Mouse (Mus musculus): ENCODE data around the gene Cacna1e.

The Cacna1e gene

GRCm38 (mm10) chr1:154783521-154783920 lies 100.8 kb downstream of the Cacna1e start:
- no peak for DNase-seq (ENCODE audit: low spot score)

DNA sequence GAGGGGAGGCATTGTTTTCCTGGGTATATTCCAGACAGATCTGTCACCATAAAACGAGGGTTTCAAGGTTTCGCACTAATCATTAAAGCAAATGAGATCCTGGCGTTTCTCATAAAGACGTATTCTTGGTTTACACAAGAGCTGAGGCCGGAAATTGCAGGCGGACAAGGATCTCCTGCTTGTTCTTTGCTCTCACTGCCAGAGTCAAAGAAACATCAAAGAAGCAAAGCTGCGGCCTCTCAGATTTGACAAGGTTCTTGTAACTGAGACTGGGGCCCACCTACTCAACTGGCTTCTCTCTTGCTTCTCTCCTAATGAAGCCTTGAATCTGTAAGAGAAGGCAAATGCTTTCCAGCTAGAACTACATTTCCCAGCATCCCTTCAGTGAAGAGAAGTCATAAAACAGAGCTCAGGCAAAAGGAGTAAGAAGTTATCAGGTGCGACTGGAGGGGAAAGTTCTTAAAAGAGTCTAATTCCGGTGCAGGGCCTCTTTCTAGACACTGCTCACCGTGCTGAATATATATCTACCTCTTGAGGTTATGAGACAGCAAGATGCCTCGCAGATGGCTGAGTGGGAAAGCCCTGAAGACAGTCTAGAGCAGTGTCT lies 104.3 kb downstream of the Cacna1e start:
- no peak for DNase-seq (ENCODE audit: low spot score)

DNA sequence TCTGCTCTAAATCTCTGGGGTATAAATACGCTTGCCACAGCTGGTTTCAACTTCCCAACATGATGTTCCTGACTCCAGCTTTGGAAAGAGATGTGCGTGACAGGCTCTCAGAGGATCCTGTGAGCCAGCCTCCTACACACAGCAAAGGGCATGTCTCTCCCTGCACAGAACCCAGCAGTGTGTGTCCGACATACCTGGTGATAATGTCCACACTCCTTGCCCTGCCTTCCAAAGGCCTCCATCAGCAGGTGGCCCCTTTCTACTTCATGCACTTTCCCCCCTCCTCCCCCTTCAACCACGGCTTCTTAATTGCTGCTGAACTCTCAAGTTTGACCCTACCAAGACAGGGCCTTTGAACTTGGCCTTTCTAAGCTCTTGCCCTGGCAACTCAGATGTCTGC lies 108.0 kb downstream of the Cacna1e start:
- DNase-seq (ENCODE audit: low spot score) = no peak

- DNase-seq (ENCODE audit: low spot score) = no peak
These were observed 109.8 kb downstream of the Cacna1e start for GRCm38 (mm10) chr1:154774468-154774867.

GRCm38 (mm10) chr1:154771111-154771510 lies 113.2 kb downstream of the Cacna1e start:
- no peak for DNase-seq (ENCODE audit: low spot score)

- DNase-seq (ENCODE audit: low spot score) = no peak
These were observed 113.8 kb downstream of the Cacna1e start for GRCm38 (mm10) chr1:154770542-154770941.

DNA sequence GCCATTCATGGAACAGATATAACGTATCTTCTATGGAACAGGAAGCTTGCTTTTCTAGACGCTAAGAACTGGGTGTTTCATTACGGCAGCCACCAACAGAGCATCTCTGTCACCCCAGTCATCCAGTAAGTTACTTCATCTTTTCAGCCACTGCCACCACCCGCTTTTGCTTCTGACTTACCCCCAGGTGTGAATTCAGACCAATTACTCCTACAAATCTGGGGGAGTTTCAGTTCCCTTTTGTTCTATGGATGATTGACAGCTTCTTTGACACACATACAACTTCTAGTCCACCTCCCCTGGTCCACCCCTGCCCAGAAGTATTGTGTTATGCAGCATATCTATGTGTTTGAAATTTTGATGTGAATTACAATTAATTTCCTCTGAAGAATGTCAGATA lies 121.2 kb downstream of the Cacna1e start:
- no peak for DNase-seq (ENCODE audit: low spot score)

GRCm38 (mm10) chr1:154752081-154752480 lies 132.2 kb downstream of the Cacna1e start:
- DNase-seq (ENCODE audit: low spot score) = no peak

DNA sequence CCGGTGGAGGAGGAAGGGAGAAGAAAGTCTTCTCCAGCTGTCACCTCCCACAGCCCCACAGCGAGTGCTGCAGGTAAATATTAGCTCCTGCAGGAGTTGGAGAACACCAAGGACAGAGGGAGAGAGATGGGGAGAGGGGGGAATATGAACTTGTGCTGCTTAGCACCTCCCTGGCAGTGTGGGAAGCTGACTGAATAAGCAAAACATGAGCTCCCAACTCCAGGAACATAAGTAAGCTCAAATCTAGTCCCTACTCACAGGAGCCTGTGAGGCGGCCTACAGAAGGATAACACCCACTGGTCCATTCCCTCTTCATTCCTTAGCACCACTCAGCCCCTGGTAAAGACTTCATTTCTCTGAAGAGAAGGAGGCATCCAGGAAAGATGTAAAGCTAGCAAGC lies 135.8 kb downstream of the Cacna1e start:
- DNase-seq (ENCODE audit: low spot score) = no peak

DNA sequence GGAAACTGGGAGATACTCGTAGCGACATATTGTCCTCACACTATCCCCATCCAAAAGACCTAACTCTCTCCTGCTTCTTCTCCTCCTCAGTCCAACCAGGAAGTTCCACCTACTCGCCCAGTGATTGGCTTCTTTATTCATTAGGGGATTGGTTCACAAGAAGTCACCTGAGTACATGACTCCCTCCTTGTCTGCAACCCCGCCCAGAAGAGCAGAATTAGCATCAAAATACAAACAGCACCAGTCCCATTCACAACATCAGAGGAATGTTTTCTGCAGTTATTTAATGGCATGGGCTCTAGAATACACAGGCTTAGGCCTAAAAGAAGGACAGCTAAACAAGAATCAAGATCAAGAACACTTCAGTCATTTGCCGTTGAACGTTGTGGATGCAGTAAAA lies 139.1 kb downstream of the Cacna1e start:
- no peak for DNase-seq (ENCODE audit: low spot score)

- DNase-seq (ENCODE audit: low spot score) = no peak
These were observed 153.8 kb downstream of the Cacna1e start for GRCm38 (mm10) chr1:154730411-154730961.

GRCm38 (mm10) chr1:154729269-154729980 lies 154.9 kb downstream of the Cacna1e start:
- DNase-seq (ENCODE audit: low spot score) = peak; percentile 33

DNA sequence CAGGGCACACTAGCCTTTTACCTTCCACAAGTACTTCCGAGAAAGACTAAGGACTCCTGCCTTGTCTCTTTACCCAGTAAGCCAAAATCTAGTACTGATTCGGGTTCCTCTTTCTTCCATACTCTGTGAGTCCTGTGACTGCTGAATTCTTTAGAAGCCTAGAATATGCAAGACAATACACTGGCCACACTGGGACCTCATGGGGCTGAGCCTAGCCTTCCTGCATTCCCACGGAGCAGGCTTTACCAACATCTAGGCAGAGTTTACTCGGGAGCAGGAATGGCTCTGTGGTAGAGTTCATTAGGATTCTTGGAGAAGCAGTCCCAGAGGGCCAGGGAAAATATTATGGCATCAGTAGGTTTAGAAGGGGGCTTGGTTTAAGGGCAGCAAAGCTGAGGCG lies 155.6 kb downstream of the Cacna1e start:
- no peak for DNase-seq (ENCODE audit: low spot score)

- DNase-seq (ENCODE audit: low spot score) = no peak
These were observed 156.6 kb downstream of the Cacna1e start for GRCm38 (mm10) chr1:154727696-154728095.

DNA sequence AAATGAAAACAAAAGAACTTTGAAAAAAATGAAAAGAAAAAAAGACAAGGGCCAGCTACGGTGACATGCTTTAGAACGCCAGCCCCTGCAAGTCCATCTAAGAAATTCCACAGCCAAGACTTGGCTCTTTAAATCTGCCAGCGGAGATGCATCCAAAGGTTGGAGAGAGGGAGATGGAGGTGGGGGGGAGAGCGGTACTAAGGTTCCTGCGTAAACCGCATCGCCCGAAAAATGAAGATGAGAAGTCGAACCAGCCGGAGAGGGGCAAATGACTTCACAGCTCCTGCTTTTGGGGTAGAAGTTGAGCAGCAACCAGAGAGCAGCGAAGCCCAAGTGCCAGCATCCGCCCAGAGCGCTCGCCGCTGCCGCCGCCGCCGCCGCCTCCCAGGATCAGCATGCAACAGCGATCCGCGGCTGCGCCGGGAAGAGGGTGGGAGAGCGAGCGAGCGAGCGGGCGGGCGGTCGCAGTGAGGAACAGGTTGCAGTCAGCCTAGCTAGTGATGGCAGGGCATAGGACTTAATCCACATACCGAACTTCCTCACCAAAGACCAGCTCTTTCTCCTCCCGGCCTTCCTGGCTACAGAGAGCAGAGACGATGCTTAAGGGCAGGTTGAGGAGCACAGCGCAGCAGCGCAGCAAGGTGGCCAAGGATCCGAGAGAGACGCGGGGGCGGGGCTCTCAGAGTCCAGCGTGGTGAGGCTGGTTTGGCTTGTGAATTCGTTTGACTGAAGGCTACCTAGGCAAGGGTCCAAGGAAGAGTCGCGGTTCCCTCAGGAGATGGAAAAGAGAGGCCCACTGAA lies 157.7 kb downstream of the Cacna1e start:
- no peak for DNase-seq (ENCODE audit: low spot score)

- no peak for DNase-seq (ENCODE audit: low spot score)
These were observed 158.7 kb downstream of the Cacna1e start for GRCm38 (mm10) chr1:154725356-154726320.

DNA sequence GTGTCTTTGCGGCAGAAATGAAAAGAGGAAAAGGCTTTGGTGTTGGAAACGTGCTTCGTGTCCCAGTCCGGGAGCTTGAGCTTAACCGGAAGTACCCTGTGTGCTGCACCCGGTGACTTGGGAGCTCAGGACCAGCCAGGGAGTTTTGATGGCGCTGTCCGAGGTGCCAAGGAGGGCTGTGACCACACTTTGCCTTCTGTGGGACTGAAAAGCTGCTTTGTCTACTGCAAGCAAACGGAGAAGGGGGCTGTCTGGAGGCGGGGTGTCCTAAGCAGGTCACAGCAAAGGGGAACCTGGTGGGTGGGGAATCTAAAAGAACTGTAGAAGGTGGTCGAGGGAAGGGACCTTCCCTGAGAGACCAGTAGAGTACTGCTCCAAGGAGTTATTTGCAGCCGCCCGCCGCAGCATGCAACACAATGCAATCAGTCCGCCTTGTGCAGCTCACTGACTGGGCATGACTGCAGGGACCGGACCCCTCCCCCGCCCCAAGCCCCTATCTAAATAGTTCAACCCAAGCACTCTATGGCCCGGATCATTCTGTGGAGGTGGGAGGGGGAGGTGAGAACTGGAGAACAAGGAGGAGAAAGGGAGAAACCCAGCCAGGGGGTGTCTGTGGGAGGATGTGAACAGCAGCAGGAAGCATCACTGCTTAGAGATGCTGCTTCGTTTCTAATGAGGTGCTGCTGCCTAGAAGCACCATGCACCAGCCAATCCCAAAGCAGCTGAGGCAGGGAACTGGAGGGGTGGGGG lies 160.6 kb downstream of the Cacna1e start:
- DNase-seq (ENCODE audit: low spot score) = no peak

- DNase-seq (ENCODE audit: low spot score) = no peak
These were observed 161.2 kb downstream of the Cacna1e start for GRCm38 (mm10) chr1:154723078-154723477.

GRCm38 (mm10) chr1:154715596-154715995 lies 168.7 kb downstream of the Cacna1e start:
- no peak for DNase-seq (ENCODE audit: low spot score)

- DNase-seq (ENCODE audit: low spot score) = no peak
These were observed 171.6 kb downstream of the Cacna1e start for GRCm38 (mm10) chr1:154712747-154713146.

All from ovary, postnatal 10 days (tissue).